Mouse (Mus musculus): ENCODE measurements at regions not wholly inside any gene's neighbourhood (a gene's known extent, or its start where the extent isn't known, plus 50 kb on each side); places are given as distances from the start of the nearest gene placed in this dataset.

GRCm38 (mm10) chr3:21908828-21909227 lies 167.6 kb upstream of the Tbl1xr1 start:
- no peak for TF ChIP-seq CTCF (IDR thresholded peaks at IDR 0.05; ENCODE audit: low read depth)
- TF ChIP-seq EP300 (IDR thresholded peaks at IDR 0.05; ENCODE audit: low read depth), result no peak
- no peak overlapping the region for H3K4me3 ChIP-seq (ENCODE audit: low read depth, low read length)
- DNase-seq (ENCODE audit: low spot score) (no peak), ATAC-seq (ENCODE audit: insufficient read depth, low read depth) (no peak)
- 0 out of 2 replicates have a peak, but pooled peaks cover 4% of the 10 kb centered on the region for H3K4me1 ChIP-seq (ENCODE audit: control insufficient read depth, insufficient read depth)
- 88% methylated on average over 4 of the region's 4 CpGs for WGBS
- H3K36me3 ChIP-seq (replicated peaks; ENCODE audit: control insufficient read depth, insufficient read depth, low read length), result no peaks in the 10 kb centered on the region
- no peak overlapping the region for H3K9ac ChIP-seq (replicated peaks; ENCODE audit: low read depth, low read length)
- no peaks in the 10 kb centered on the region for H3K9me3 ChIP-seq (replicated peaks; ENCODE audit: control insufficient read depth, low read length)
- no peaks in the 10 kb centered on the region for H3K27me3 ChIP-seq (ENCODE audit: control insufficient read depth, insufficient read depth, low read length)
- no peak overlapping the region for H3K27ac ChIP-seq (ENCODE audit: low read depth)
- no peak overlapping the region for H3K4me2 ChIP-seq (ENCODE audit: low read depth, low read length)

DNA sequence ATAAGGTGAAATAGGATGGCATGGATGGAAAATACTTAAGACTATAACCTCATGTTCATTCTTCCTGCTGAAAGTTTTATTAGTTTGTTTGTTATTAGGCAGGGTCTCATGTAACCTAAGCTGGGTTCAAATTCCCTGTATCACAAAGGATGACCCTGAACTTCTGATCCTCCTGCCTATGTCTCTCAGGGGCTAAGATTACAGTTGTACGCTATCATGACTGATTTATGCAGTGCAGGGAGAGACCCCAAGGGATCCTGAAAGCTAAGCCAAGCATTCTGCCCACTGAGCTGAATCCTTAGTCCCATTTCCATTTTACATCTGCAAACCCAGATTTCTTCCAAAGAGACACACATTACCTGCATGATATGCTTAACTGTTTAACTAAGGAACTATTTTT lies 166.4 kb upstream of the Tbl1xr1 start:
- Histone ChIP-seq H3K36me3 (replicated peaks; ENCODE audit: control insufficient read depth, insufficient read depth, low read length) (no peaks in the 10 kb centered on the region), H3K9ac (replicated peaks; ENCODE audit: low read depth, low read length) (no peak overlapping the region), H3K4me3 (ENCODE audit: low read depth, low read length) (no peak overlapping the region), H3K27me3 (ENCODE audit: control insufficient read depth, insufficient read depth, low read length) (no peaks in the 10 kb centered on the region), H3K4me2 (ENCODE audit: low read depth, low read length) (no peak overlapping the region), H3K27ac (ENCODE audit: low read depth) (no peak overlapping the region), H3K9me3 (replicated peaks; ENCODE audit: control insufficient read depth, low read length) (no peaks in the 10 kb centered on the region), H3K4me1 (ENCODE audit: control insufficient read depth, insufficient read depth) (0 out of 2 replicates have a peak, but pooled peaks cover 4% of the 10 kb centered on the region)
- DNase-seq (ENCODE audit: low spot score) (no peak), ATAC-seq (ENCODE audit: insufficient read depth, low read depth) (no peak)
- TF ChIP-seq CTCF (IDR thresholded peaks at IDR 0.05; ENCODE audit: low read depth) (no peak), EP300 (IDR thresholded peaks at IDR 0.05; ENCODE audit: low read depth) (no peak)
- 80% methylated on average over 1 of the region's 1 CpGs for WGBS

GRCm38 (mm10) chr3:21911071-21911470 lies 165.4 kb upstream of the Tbl1xr1 start:
- Histone ChIP-seq H3K27me3 (ENCODE audit: control insufficient read depth, insufficient read depth, low read length) (no peaks in the 10 kb centered on the region), H3K36me3 (replicated peaks; ENCODE audit: control insufficient read depth, insufficient read depth, low read length) (no peaks in the 10 kb centered on the region), H3K4me2 (ENCODE audit: low read depth, low read length) (no peak overlapping the region), H3K4me1 (ENCODE audit: control insufficient read depth, insufficient read depth) (0 out of 2 replicates have a peak, but pooled peaks cover 4% of the 10 kb centered on the region), H3K9me3 (replicated peaks; ENCODE audit: control insufficient read depth, low read length) (0 out of 2 replicates have a peak, but pooled peaks cover 7% of the 10 kb centered on the region), H3K9ac (replicated peaks; ENCODE audit: low read depth, low read length) (no peak overlapping the region), H3K4me3 (ENCODE audit: low read depth, low read length) (no peak overlapping the region), H3K27ac (ENCODE audit: low read depth) (no peak overlapping the region)
- DNase-seq (ENCODE audit: low spot score) (no peak), ATAC-seq (ENCODE audit: insufficient read depth, low read depth) (no peak)
- TF ChIP-seq CTCF (IDR thresholded peaks at IDR 0.05; ENCODE audit: low read depth), result no peak

DNA sequence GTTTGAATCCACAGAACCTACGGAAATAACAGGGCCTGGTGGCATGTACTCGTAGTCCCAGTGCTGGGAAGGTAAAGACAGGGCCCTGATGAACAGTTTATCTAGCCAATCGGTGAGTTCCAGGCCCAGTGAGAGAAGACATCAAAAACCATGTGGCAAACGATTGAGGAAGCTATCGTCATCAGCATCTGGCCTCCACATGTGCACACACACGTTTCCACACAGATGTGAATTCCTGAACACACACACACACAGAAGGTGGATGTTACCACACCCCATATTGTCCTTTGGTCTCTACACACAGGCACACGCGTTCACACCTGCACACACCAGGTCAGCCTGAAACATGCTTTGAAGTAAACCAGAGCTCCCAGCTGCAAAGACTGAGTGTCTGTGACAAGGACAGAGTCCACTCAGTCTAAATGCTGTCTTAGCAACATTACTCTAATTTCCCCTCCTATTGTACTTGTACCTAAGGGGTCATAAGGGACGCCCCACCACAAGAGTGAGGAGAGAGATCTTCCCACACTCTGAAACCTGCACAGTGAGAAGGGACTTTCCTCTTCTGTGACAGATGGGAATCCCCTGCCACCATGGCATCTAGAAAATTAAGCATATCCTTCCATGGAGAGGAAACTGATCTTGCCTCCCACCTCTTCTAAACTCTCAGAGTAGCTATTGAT lies 159.1 kb upstream of the Tbl1xr1 start:
- H3K9ac ChIP-seq (replicated peaks; ENCODE audit: low read depth, low read length), result no peak overlapping the region
- H3K36me3 ChIP-seq (replicated peaks; ENCODE audit: control insufficient read depth, insufficient read depth, low read length), result no peaks in the 10 kb centered on the region
- H3K9me3 ChIP-seq (replicated peaks; ENCODE audit: control insufficient read depth, low read length), result 0 out of 2 replicates have a peak, but pooled peaks cover 7% of the 10 kb centered on the region
- ATAC-seq (ENCODE audit: insufficient read depth, low read depth) (no peak), DNase-seq (ENCODE audit: low spot score) (no peak)
- TF ChIP-seq EP300 (IDR thresholded peaks at IDR 0.05; ENCODE audit: low read depth) (no peak), CTCF (IDR thresholded peaks at IDR 0.05; ENCODE audit: low read depth) (no peak)
- H3K4me2 ChIP-seq (ENCODE audit: low read depth, low read length), result no peak overlapping the region
- no peaks in the 10 kb centered on the region for H3K27me3 ChIP-seq (ENCODE audit: control insufficient read depth, insufficient read depth, low read length)
- no peak overlapping the region for H3K27ac ChIP-seq (ENCODE audit: low read depth)
- WGBS, result 81% methylated on average over 9 of the region's 9 CpGs
- no peaks in the 10 kb centered on the region for H3K4me1 ChIP-seq (ENCODE audit: control insufficient read depth, insufficient read depth)
- no peak overlapping the region for H3K4me3 ChIP-seq (ENCODE audit: low read depth, low read length)

DNA sequence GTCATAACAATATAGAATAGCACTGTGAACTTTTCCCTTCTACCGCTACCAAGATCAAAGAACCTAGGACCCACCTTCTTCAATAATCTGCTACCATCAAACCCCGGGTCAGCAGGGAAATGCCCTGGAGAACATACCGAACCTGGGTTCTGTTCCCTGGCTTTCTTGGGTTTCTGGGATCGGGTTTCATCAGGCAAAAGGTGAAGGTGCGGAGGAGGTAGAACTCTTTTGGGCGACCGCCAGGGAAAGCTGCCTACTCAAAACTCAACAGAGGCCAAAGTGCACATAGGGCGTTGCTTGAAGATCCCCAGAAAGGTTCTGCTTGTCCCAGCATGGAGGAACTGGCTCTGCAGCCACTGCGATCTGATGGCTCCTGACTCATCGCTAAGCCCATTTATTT lies 158.0 kb upstream of the Tbl1xr1 start:
- no peak for ATAC-seq (ENCODE audit: insufficient read depth, low read depth)
- DNase-seq (ENCODE audit: low spot score), result no peak
- H3K4me2 ChIP-seq (ENCODE audit: low read depth, low read length), result no peak overlapping the region
- no peaks in the 10 kb centered on the region for H3K4me1 ChIP-seq (ENCODE audit: control insufficient read depth, insufficient read depth)
- no peak overlapping the region for H3K4me3 ChIP-seq (ENCODE audit: low read depth, low read length)
- no peaks in the 10 kb centered on the region for H3K36me3 ChIP-seq (replicated peaks; ENCODE audit: control insufficient read depth, insufficient read depth, low read length)
- 0 out of 2 replicates have a peak, but pooled peaks cover 7% of the 10 kb centered on the region for H3K9me3 ChIP-seq (replicated peaks; ENCODE audit: control insufficient read depth, low read length)
- no peak overlapping the region for H3K27ac ChIP-seq (ENCODE audit: low read depth)
- TF ChIP-seq EP300 (IDR thresholded peaks at IDR 0.05; ENCODE audit: low read depth) (no peak), CTCF (IDR thresholded peaks at IDR 0.05; ENCODE audit: low read depth) (no peak)
- 86% methylated on average over 10 of the region's 10 CpGs for WGBS
- no peaks in the 10 kb centered on the region for H3K27me3 ChIP-seq (ENCODE audit: control insufficient read depth, insufficient read depth, low read length)
- no peak overlapping the region for H3K9ac ChIP-seq (replicated peaks; ENCODE audit: low read depth, low read length)

GRCm38 (mm10) chr3:21919931-21920330 lies 156.5 kb upstream of the Tbl1xr1 start:
- Histone ChIP-seq H3K4me3 (ENCODE audit: low read depth, low read length) (no peak overlapping the region), H3K9me3 (replicated peaks; ENCODE audit: control insufficient read depth, low read length) (0 out of 2 replicates have a peak, but pooled peaks cover 7% of the 10 kb centered on the region), H3K4me1 (ENCODE audit: control insufficient read depth, insufficient read depth) (no peaks in the 10 kb centered on the region), H3K4me2 (ENCODE audit: low read depth, low read length) (no peak overlapping the region), H3K9ac (replicated peaks; ENCODE audit: low read depth, low read length) (no peak overlapping the region), H3K27me3 (ENCODE audit: control insufficient read depth, insufficient read depth, low read length) (no peaks in the 10 kb centered on the region), H3K36me3 (replicated peaks; ENCODE audit: control insufficient read depth, insufficient read depth, low read length) (no peaks in the 10 kb centered on the region), H3K27ac (ENCODE audit: low read depth) (no peak overlapping the region)
- DNase-seq (ENCODE audit: low spot score) (no peak), ATAC-seq (ENCODE audit: insufficient read depth, low read depth) (no peak)
- WGBS, result 86% methylated on average over 7 of the region's 7 CpGs
- TF ChIP-seq CTCF (IDR thresholded peaks at IDR 0.05; ENCODE audit: low read depth) (no peak), EP300 (IDR thresholded peaks at IDR 0.05; ENCODE audit: low read depth) (no peak)

Measured in heart, postnatal 0 days (tissue).